Mouse (Mus musculus) myocyte (in vitro differentiated cells): Measurements from ENCODE around the gene Fam189b.

Source experiments
- CEBPB ChIP-seq: IDR thresholded peaks from 2 replicates; pipeline ENCODE4 v1.6.1; 2011; ENCODE audit warnings: mild to moderate bottlenecking, moderate library complexity; ENCODE audit not compliant: poor library complexity, insufficient read depth, severe bottlenecking
- E2F4 ChIP-seq: IDR thresholded peaks from one replicate; pipeline ENCODE4 v1.6.1; 2011; ENCODE audit warnings: mild to moderate bottlenecking, control low read depth, moderate library complexity; ENCODE audit not compliant: insufficient read depth
- MAX ChIP-seq: IDR thresholded peaks from one replicate; pipeline ENCODE4 v1.6.1; 2011; ENCODE audit warnings: low read depth, mild to moderate bottlenecking, control low read depth
- MYOD1 ChIP-seq, 3 experiments: IDR thresholded peaks; one replicate each; pipeline ENCODE4 v1.6.1; 2011; ENCODE audit warnings: control low read depth in 2 of 3, low read depth in 2 of 3, mild to moderate bottlenecking in 2 of 3, moderate library complexity in 1 of 3; ENCODE audit not compliant: insufficient read length in 2 of 3, control insufficient read depth in 1 of 3
- MYOG ChIP-seq, 3 experiments: IDR thresholded peaks; one replicate each; pipeline ENCODE4 v1.6.1; 2011; ENCODE audit warnings: control low read depth in 2 of 3, low read depth in 2 of 3, mild to moderate bottlenecking in 2 of 3; ENCODE audit not compliant: insufficient read length in 2 of 3, control insufficient read depth in 1 of 3, insufficient read depth in 1 of 3
- POLR2A ChIP-seq: IDR thresholded peaks from one replicate; pipeline ENCODE4 v1.6.1; 2011; ENCODE audit warnings: low read depth, mild to moderate bottlenecking, control low read depth, moderate library complexity; ENCODE audit not compliant: insufficient read length
- POLR2AphosphoS2 ChIP-seq: IDR thresholded peaks from one replicate; pipeline ENCODE4 v1.6.1; 2011; ENCODE audit warnings: low read depth, control low read depth; ENCODE audit not compliant: insufficient read length
- REST ChIP-seq: IDR thresholded peaks from one replicate; pipeline ENCODE4 v1.6.1; 2011; ENCODE audit warnings: mild to moderate bottlenecking, control low read depth, moderate library complexity; ENCODE audit not compliant: insufficient read depth, insufficient read length
- SRF ChIP-seq: IDR thresholded peaks from one replicate; pipeline ENCODE4 v1.6.1; 2011; ENCODE audit warnings: low read depth; ENCODE audit not compliant: control insufficient read depth, insufficient read length
- TCF12 ChIP-seq: IDR thresholded peaks from one replicate; pipeline ENCODE4 v1.6.1; 2011; ENCODE audit warnings: mild to moderate bottlenecking, control low read depth; ENCODE audit not compliant: poor library complexity, insufficient read depth, severe bottlenecking
- TCF3 ChIP-seq: IDR thresholded peaks from one replicate; pipeline ENCODE4 v1.6.1; 2011; ENCODE audit warnings: low read depth, control low read depth; ENCODE audit not compliant: insufficient read length
- USF1 ChIP-seq: IDR thresholded peaks from one replicate; pipeline ENCODE4 v1.6.1; 2011; ENCODE audit warnings: low read depth, mild to moderate bottlenecking, control low read depth, moderate library complexity

DNA sequence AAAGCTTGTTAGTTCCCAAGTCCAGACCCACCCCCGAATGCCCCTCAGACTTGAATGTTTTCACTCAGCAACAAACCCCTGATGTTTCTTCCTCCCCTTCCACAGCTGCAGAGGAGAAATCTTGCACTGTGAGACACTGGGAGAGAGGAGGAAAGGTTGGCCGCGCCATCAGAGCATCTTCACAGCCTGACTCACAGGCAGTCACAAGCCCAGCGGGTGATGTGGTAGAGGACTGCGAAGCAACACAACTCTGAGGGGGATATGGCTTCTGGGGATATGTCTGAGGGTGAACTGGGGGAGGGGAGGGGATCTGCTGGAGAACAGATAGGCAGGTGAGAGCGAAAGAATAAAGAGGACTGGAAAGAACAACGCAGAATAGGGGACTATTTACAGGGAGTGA, 24.3 kb upstream of the Fam189b start:
- TF ChIP-seq POLR2A, result no peak
- no peak for TF ChIP-seq TCF12
- no peak for TF ChIP-seq E2F4
- TF ChIP-seq CEBPB, result no peak
- TF ChIP-seq MYOD1 (IDR thresholded peaks at IDR 0.05; ENCODE audit: control insufficient read depth in 1 of 3, insufficient read length in 2 of 3, low read depth in 2 of 3), result no peak
- no peak for TF ChIP-seq USF1
- TF ChIP-seq TCF3, result no peak
- TF ChIP-seq POLR2AphosphoS2, result no peak
- no peak for TF ChIP-seq MAX
- no peak for TF ChIP-seq SRF
- no peak for TF ChIP-seq REST
- TF ChIP-seq MYOG (IDR thresholded peaks at IDR 0.05; ENCODE audit: control insufficient read depth in 1 of 3, insufficient read depth in 1 of 3, insufficient read length in 2 of 3, low read depth in 2 of 3), result no peak
